Mouse (Mus musculus): Measurements from ENCODE around the gene Cryge. TPM values are rescaled to one million over a fixed set of nuclear protein-coding genes. Genes with fewer than 3 reads are reported as not detected.
"Not testable (repeated sequence)": the region's sequence is repeated elsewhere in the genome, so short reads cannot be mapped to it uniquely, and the experiment has no call there.

Gene Cryge
- not detected in 2 replicates for polyA plus RNA-seq (2011; ENCODE audit: insufficient read depth, insufficient read length, low replicate concordance, missing spikeins)

GRCm38 (mm10) chr1:65050952-65051351, at the start of gene Cryge:
Gene Cryge, minus strand, starts transcription at chr1:65051149.
- not testable (repeated sequence) for H3K4me1 ChIP-seq (ENCODE audit: control insufficient read depth, insufficient read depth, low read length); H3K4me3 ChIP-seq (replicated peaks; ENCODE audit: control insufficient read depth, low read depth, low read length); H3K27ac ChIP-seq (ENCODE audit: control insufficient read depth, insufficient read depth, low read depth, low read length, poor library complexity)
- WGBS = 85% methylated on average over 12 of the region's 12 CpGs

- WGBS = 59% methylated on average over 3 of the region's 3 CpGs
- TF ChIP-seq CTCF (IDR thresholded peaks at IDR 0.05; ENCODE audit: control insufficient read depth, insufficient read depth, low read length) (no peak), POLR2A (IDR thresholded peaks at IDR 0.05; ENCODE audit: borderline replicate concordance, control insufficient read depth, low read depth, low read length) (no peak)
- Histone ChIP-seq H3K4me3 (replicated peaks; ENCODE audit: control insufficient read depth, low read depth, low read length) (no peak overlapping the region), H3K27ac (ENCODE audit: control insufficient read depth, insufficient read depth, low read depth, low read length, poor library complexity) (no peak overlapping the region), H3K4me1 (ENCODE audit: control insufficient read depth, insufficient read depth, low read length) (no peaks in the 10 kb centered on the region; the same call in 1 of the 2 replicates)
Measured at GRCm38 (mm10) chr1:65096953-65097352, 46.0 kb upstream of the Cryge start.

- Histone ChIP-seq H3K4me3 (replicated peaks; ENCODE audit: control insufficient read depth, low read depth, low read length) (no peak overlapping the region), H3K4me1 (ENCODE audit: control insufficient read depth, insufficient read depth, low read length) (peaks cover 2% of the 10 kb centered on the region; the same call in 1 of the 2 replicates), H3K27ac (ENCODE audit: control insufficient read depth, insufficient read depth, low read depth, low read length, poor library complexity) (no peak overlapping the region)
- TF ChIP-seq CTCF (IDR thresholded peaks at IDR 0.05; ENCODE audit: control insufficient read depth, insufficient read depth, low read length) (no peak), POLR2A (IDR thresholded peaks at IDR 0.05; ENCODE audit: borderline replicate concordance, control insufficient read depth, low read depth, low read length) (no peak)
- 75% methylated on average over 3 of the region's 3 CpGs for WGBS
Measured at GRCm38 (mm10) chr1:65091566-65091965, 40.6 kb upstream of the Cryge start.

- WGBS = 6% methylated on average over 2 of the region's 2 CpGs
- no peak overlapping the region for H3K27ac ChIP-seq (ENCODE audit: control insufficient read depth, insufficient read depth, low read depth, low read length, poor library complexity)
- peaks cover 2% of the 10 kb centered on the region; the same call in 1 of the 2 replicates for H3K4me1 ChIP-seq (ENCODE audit: control insufficient read depth, insufficient read depth, low read length)
- TF ChIP-seq CTCF (IDR thresholded peaks at IDR 0.05; ENCODE audit: control insufficient read depth, insufficient read depth, low read length) (no peak), POLR2A (IDR thresholded peaks at IDR 0.05; ENCODE audit: borderline replicate concordance, control insufficient read depth, low read depth, low read length) (no peak)
- no peak overlapping the region for H3K4me3 ChIP-seq (replicated peaks; ENCODE audit: control insufficient read depth, low read depth, low read length)
Measured at GRCm38 (mm10) chr1:65090370-65090769, 39.4 kb upstream of the Cryge start.

- TF ChIP-seq CTCF (IDR thresholded peaks at IDR 0.05; ENCODE audit: control insufficient read depth, insufficient read depth, low read length) (peak; percentile 66), POLR2A (IDR thresholded peaks at IDR 0.05; ENCODE audit: borderline replicate concordance, control insufficient read depth, low read depth, low read length) (no peak)
- peaks cover 2% of the 10 kb centered on the region; the same call in 1 of the 2 replicates for H3K4me1 ChIP-seq (ENCODE audit: control insufficient read depth, insufficient read depth, low read length)
- H3K4me3 ChIP-seq (replicated peaks; ENCODE audit: control insufficient read depth, low read depth, low read length) = no peak overlapping the region
- H3K27ac ChIP-seq (ENCODE audit: control insufficient read depth, insufficient read depth, low read depth, low read length, poor library complexity) = peak overlapping the region; percentile 66
- WGBS = 35% methylated on average over 6 of the region's 6 CpGs
Measured at GRCm38 (mm10) chr1:65088567-65089356, 37.8 kb upstream of the Cryge start.

GRCm38 (mm10) chr1:65082188-65082587, 31.2 kb upstream of the Cryge start, which contains the start of gene Crygb:
Gene Crygb, minus strand, starts transcription at chr1:65082288.
- TF ChIP-seq POLR2A (IDR thresholded peaks at IDR 0.05; ENCODE audit: borderline replicate concordance, control insufficient read depth, low read depth, low read length) = no peak
- no peak for TF ChIP-seq CTCF (IDR thresholded peaks at IDR 0.05; ENCODE audit: control insufficient read depth, insufficient read depth, low read length)
- 52% methylated on average over 7 of the region's 7 CpGs for WGBS
- H3K4me3 ChIP-seq (replicated peaks; ENCODE audit: control insufficient read depth, low read depth, low read length) = no peak within 1 kb of the TSS
- no peak within 1 kb of the TSS for H3K27ac ChIP-seq (ENCODE audit: control insufficient read depth, insufficient read depth, low read depth, low read length, poor library complexity)
- H3K4me1 ChIP-seq (ENCODE audit: control insufficient read depth, insufficient read depth, low read length) = no peaks in the 10 kb centered on the region

GRCm38 (mm10) chr1:65075607-65076006, 24.7 kb upstream of the Cryge start:
- Histone ChIP-seq H3K4me1 (ENCODE audit: control insufficient read depth, insufficient read depth, low read length) (no peaks in the 10 kb centered on the region), H3K4me3 (replicated peaks; ENCODE audit: control insufficient read depth, low read depth, low read length) (no peak overlapping the region), H3K27ac (ENCODE audit: control insufficient read depth, insufficient read depth, low read depth, low read length, poor library complexity) (no peak overlapping the region)
- WGBS = 24% methylated on average over 5 of the region's 5 CpGs
- TF ChIP-seq CTCF (IDR thresholded peaks at IDR 0.05; ENCODE audit: control insufficient read depth, insufficient read depth, low read length) (no peak), POLR2A (IDR thresholded peaks at IDR 0.05; ENCODE audit: borderline replicate concordance, control insufficient read depth, low read depth, low read length) (no peak)

GRCm38 (mm10) chr1:65073589-65073988, 22.6 kb upstream of the Cryge start, which contains the start of gene Crygc:
Gene Crygc, minus strand, starts transcription at chr1:65073689.
- 76% methylated on average over 6 of the region's 6 CpGs for WGBS
- TF ChIP-seq CTCF (IDR thresholded peaks at IDR 0.05; ENCODE audit: control insufficient read depth, insufficient read depth, low read length) (no peak), POLR2A (IDR thresholded peaks at IDR 0.05; ENCODE audit: borderline replicate concordance, control insufficient read depth, low read depth, low read length) (no peak)
- Histone ChIP-seq H3K4me1 (ENCODE audit: control insufficient read depth, insufficient read depth, low read length) (no peaks in the 10 kb centered on the region), H3K27ac (ENCODE audit: control insufficient read depth, insufficient read depth, low read depth, low read length, poor library complexity) (no peak within 1 kb of the TSS), H3K4me3 (replicated peaks; ENCODE audit: control insufficient read depth, low read depth, low read length) (no peak within 1 kb of the TSS)

All from bone marrow, adult 2 months (tissue).